Mouse (Mus musculus) heart, postnatal 36 days (tissue): ENCODE measurements at regions not wholly inside any gene's neighbourhood (a gene's known extent, or its start where the extent isn't known, plus 50 kb on each side); places are given as distances from the start of the nearest gene placed in this dataset.

Experiments used
- DNase-seq, 2 experiments: peaks; one replicate each; pipeline ENCODE4 v3.0.0; 2021 to 2022
- intact Hi-C: fragments of 180-260 bp; cut with DNase I; formaldehyde crosslinking; loops from one replicate; pipeline ENCODE4 v1.15.1; 2025

- intact Hi-C loops = no loop called here
Measured at GRCm38 (mm10) chr14:46275455-46275854, 103.8 kb upstream of the Gm15217 start.

GRCm38 (mm10) chr14:46276926-46277831 lies 102.0 kb upstream of the Gm15217 start:
- no peak for DNase-seq
- intact Hi-C loops = no loop called here

More at GRCm38 (mm10) chr14:46275455-46275854, 103.8 kb upstream of the Gm15217 start:
- no peak for DNase-seq

GRCm38 (mm10) chr14:46277832-46278611 lies 101.2 kb upstream of the Gm15217 start:
- no peak for DNase-seq
- intact Hi-C loops = no loop called here

- no peak for DNase-seq
- intact Hi-C loops = no loop called here
Measured at GRCm38 (mm10) chr14:46292398-46292797, 86.8 kb upstream of the Gm15217 start.

GRCm38 (mm10) chr14:46296275-46296674 lies 82.9 kb upstream of the Gm15217 start:
- intact Hi-C loops = loop anchor here (5.0 kb wide), 1 partner anchor 54 kb away; no protein-coding TSS in a partner anchor
- DNase-seq = peak; percentile 55 to 68

- intact Hi-C loops = loop anchor here (5.0 kb wide), 1 partner anchor 87 kb away; no protein-coding TSS in a partner anchor
- DNase-seq = no peak
Measured at GRCm38 (mm10) chr14:46300546-46300945, 78.7 kb upstream of the Gm15217 start.

GRCm38 (mm10) chr14:46302601-46303000 lies 76.6 kb upstream of the Gm15217 start:
- DNase-seq = no peak
- intact Hi-C loops = loop anchor here (5.0 kb wide), 1 partner anchor 85 kb away; no protein-coding TSS in a partner anchor

GRCm38 (mm10) chr14:46305267-46305666 lies 73.9 kb upstream of the Gm15217 start:
- DNase-seq = no peak
- intact Hi-C loops = no loop called here

- intact Hi-C loops = loop anchor here (10.0 kb wide), 1 partner anchor 342 kb away; no protein-coding TSS in a partner anchor
- DNase-seq = peak in 1 of 2 experiments; percentile 50
Measured at GRCm38 (mm10) chr14:46313064-46313463, 66.2 kb upstream of the Gm15217 start.

- DNase-seq = peak in 1 of 2 experiments; percentile 34
- intact Hi-C loops = loop anchor here (5.0 to 10.0 kb wide), 2 partner anchors 74 to 338 kb away; no protein-coding TSS in a partner anchor
Measured at GRCm38 (mm10) chr14:46316521-46316920, 62.7 kb upstream of the Gm15217 start.

- intact Hi-C loops = loop anchor here (1.0 to 10.0 kb wide), 3 partner anchors 71 to 337 kb away; no protein-coding TSS in a partner anchor
Measured at GRCm38 (mm10) chr14:46317406-46318045, 61.7 kb upstream of the Gm15217 start.

GRCm38 (mm10) chr14:46328064-46328463 lies 51.1 kb upstream of the Gm15217 start:
- intact Hi-C loops = no loop called here
- DNase-seq = no peak

More at GRCm38 (mm10) chr14:46317406-46318045, 61.7 kb upstream of the Gm15217 start:
- peak; percentile 40 to 45 for DNase-seq
